Mouse (Mus musculus) intestine, embryonic 15.5 days (tissue): ENCODE measurements around the gene Rrp15. TPM values are rescaled to one million over a fixed set of nuclear protein-coding genes. Genes with fewer than 3 reads are reported as not detected.
A peak's percentile ranks its signal among the peaks of the same experiment; 100 is the strongest.
"Not testable (repeated sequence)": the region's sequence is repeated elsewhere in the genome, so short reads cannot be mapped to it uniquely, and the experiment has no call there.

Experiments
- ATAC-seq: fragments of 200-750 bp; cut with Nextera tagmentation; 2 replicates; pipeline ENCODE4 v1.8.0; 2017; ENCODE audit warnings: moderate TSS enrichment, moderate library complexity
- H3K27ac ChIP-seq: fragments of 300-500 bp; sonication (generic); 2 replicates; pipeline ENCODE4 v1.5.1; 2015; ENCODE audit warnings: mild to moderate bottlenecking, inconsistent platforms
- H3K27me3 ChIP-seq: fragments of 300-500 bp; sonication (generic); replicated peaks from 2 replicates; pipeline ENCODE4 v1.6.1; 2015; ENCODE audit warnings: inconsistent platforms
- H3K36me3 ChIP-seq: fragments of 300-500 bp; sonication (generic); 2 replicates; pipeline ENCODE4 v1.6.1; 2015; ENCODE audit warnings: inconsistent platforms
- H3K4me1 ChIP-seq: fragments of 300-500 bp; sonication (generic); replicated peaks from 2 replicates; pipeline ENCODE4 v1.6.1; 2015; ENCODE audit warnings: inconsistent platforms
- H3K4me2 ChIP-seq: fragments of 300-500 bp; sonication (generic); replicated peaks from 2 replicates; pipeline ENCODE4 v1.6.1; 2015; ENCODE audit warnings: mild to moderate bottlenecking, inconsistent platforms
- H3K4me3 ChIP-seq: fragments of 300-500 bp; sonication (generic); replicated peaks from 2 replicates; pipeline ENCODE4 v1.5.1; 2015; ENCODE audit warnings: inconsistent platforms
- H3K9ac ChIP-seq: fragments of 300-500 bp; sonication (generic); 2 replicates; pipeline ENCODE4 v1.6.1; 2015; ENCODE audit warnings: inconsistent platforms
- H3K9me3 ChIP-seq: fragments of 300-500 bp; sonication (generic); 2 replicates; pipeline ENCODE4 v1.6.1; 2016; ENCODE audit warnings: inconsistent platforms
- WGBS: fragments of 180-500 bp; shearing (Covaris S2); methylation state at CpG from one replicate; pipeline ENCODE4 v1.1.7; 2015; 5-methylcytosine and 5-hydroxymethylcytosine counted together
- polyA plus RNA-seq: library from polyadenylated mRNA; unstranded; fragments of >200 nt; fragmentation: Nextera tagmentation; extraction: Ambion mirVana; gene quantifications from 2 replicates; pipeline ENCODE4 v1.2.1, GENCODE M21; 2015

Rrp15 gene
- polyA plus RNA-seq: 66.2 and 69.9 TPM in 2 replicates

GRCm38 (mm10) chr1:186748724-186749653 lies at the start of gene Rrp15:
Gene Rrp15 (minus strand): TSS chr1:186749358.
- ATAC-seq: peak; percentile 97
- H3K36me3 ChIP-seq: no peaks in the 10 kb centered on the region
- H3K9ac ChIP-seq: peak within 1 kb of the TSS; percentile 86
- peak within 1 kb of the TSS; percentile 66 for H3K4me3 ChIP-seq
- peak within 1 kb of the TSS; percentile 79 for H3K4me2 ChIP-seq
- H3K9me3 ChIP-seq: no peaks in the 10 kb centered on the region
- WGBS: under 1% methylated on average over 46 of the region's 46 CpGs
- peak within 1 kb of the TSS; percentile 80 for H3K27ac ChIP-seq
- H3K27me3 ChIP-seq: no peaks in the 10 kb centered on the region
- H3K4me1 ChIP-seq: peaks cover 12% of the 10 kb centered on the region

GRCm38 (mm10) chr1:186797991-186798390 lies 48.8 kb upstream of the Rrp15 start:
- no peaks in the 10 kb centered on the region for H3K36me3 ChIP-seq
- 64% methylated on average over 6 of the region's 6 CpGs for WGBS
- no peak overlapping the region for H3K4me2 ChIP-seq
- H3K9me3 ChIP-seq: no peaks in the 10 kb centered on the region
- H3K4me1 ChIP-seq: no peaks in the 10 kb centered on the region
- no peak overlapping the region for H3K4me3 ChIP-seq
- H3K27ac ChIP-seq: no peak overlapping the region
- H3K27me3 ChIP-seq: no peaks in the 10 kb centered on the region
- no peak overlapping the region for H3K9ac ChIP-seq
- no peak for ATAC-seq

- Histone ChIP-seq H3K4me2 (no peak overlapping the region), H3K27ac (no peak overlapping the region), H3K4me3 (no peak overlapping the region), H3K27me3 (no peaks in the 10 kb centered on the region), H3K4me1 (no peaks in the 10 kb centered on the region), H3K36me3 (no peaks in the 10 kb centered on the region), H3K9me3 (no peaks in the 10 kb centered on the region), H3K9ac (no peak overlapping the region)
- WGBS: 86% methylated on average over 4 of the region's 4 CpGs
- ATAC-seq: no peak
Measured at GRCm38 (mm10) chr1:186785359-186785758, 36.2 kb upstream of the Rrp15 start.

GRCm38 (mm10) chr1:186780826-186781225 lies 31.7 kb upstream of the Rrp15 start:
- no peaks in the 10 kb centered on the region for H3K9me3 ChIP-seq

GRCm38 (mm10) chr1:186773124-186773523 lies 24.0 kb upstream of the Rrp15 start:
- ATAC-seq: no peak
- WGBS: 74% methylated on average over 3 of the region's 3 CpGs

More at GRCm38 (mm10) chr1:186780826-186781225, 31.7 kb upstream of the Rrp15 start:
- Histone ChIP-seq H3K4me3 (no peak overlapping the region), H3K27ac (no peak overlapping the region), H3K9ac (no peak overlapping the region), H3K4me2 (no peak overlapping the region), H3K27me3 (no peaks in the 10 kb centered on the region), H3K4me1 (no peaks in the 10 kb centered on the region), H3K36me3 (no peaks in the 10 kb centered on the region)
- 50% methylated on average over 2 of the region's 2 CpGs for WGBS
- no peak for ATAC-seq

GRCm38 (mm10) chr1:186772547-186773077 lies 23.5 kb upstream of the Rrp15 start:
- WGBS: 79% methylated on average over 8 of the region's 8 CpGs
- ATAC-seq: no peak

More at GRCm38 (mm10) chr1:186773124-186773523, 24.0 kb upstream of the Rrp15 start:
- H3K4me3 ChIP-seq: no peak overlapping the region
- no peak overlapping the region for H3K27ac ChIP-seq
- no peak overlapping the region for H3K9ac ChIP-seq
- no peaks in the 10 kb centered on the region for H3K27me3 ChIP-seq
- H3K4me1 ChIP-seq: no peaks in the 10 kb centered on the region
- no peak overlapping the region for H3K4me2 ChIP-seq
- no peaks in the 10 kb centered on the region for H3K36me3 ChIP-seq
- no peaks in the 10 kb centered on the region for H3K9me3 ChIP-seq

GRCm38 (mm10) chr1:186772005-186772404 lies 22.8 kb upstream of the Rrp15 start:
- Histone ChIP-seq H3K4me2 (no peak overlapping the region), H3K9me3 (no peaks in the 10 kb centered on the region), H3K27ac (no peak overlapping the region), H3K27me3 (no peaks in the 10 kb centered on the region), H3K36me3 (no peaks in the 10 kb centered on the region), H3K9ac (no peak overlapping the region), H3K4me3 (no peak overlapping the region), H3K4me1 (no peaks in the 10 kb centered on the region)
- no peak for ATAC-seq
- 70% methylated on average over 6 of the region's 6 CpGs for WGBS

More at GRCm38 (mm10) chr1:186772547-186773077, 23.5 kb upstream of the Rrp15 start:
- Histone ChIP-seq H3K4me1 (no peaks in the 10 kb centered on the region), H3K27me3 (no peaks in the 10 kb centered on the region), H3K4me2 (no peak overlapping the region), H3K9me3 (no peaks in the 10 kb centered on the region), H3K36me3 (no peaks in the 10 kb centered on the region), H3K4me3 (no peak overlapping the region), H3K9ac (no peak overlapping the region), H3K27ac (no peak overlapping the region)

GRCm38 (mm10) chr1:186770659-186771058 lies 21.5 kb upstream of the Rrp15 start:
- Histone ChIP-seq H3K27me3 (no peaks in the 10 kb centered on the region), H3K9ac (no peak overlapping the region), H3K4me2 (no peak overlapping the region), H3K4me1 (no peaks in the 10 kb centered on the region), H3K36me3 (no peaks in the 10 kb centered on the region), H3K4me3 (no peak overlapping the region), H3K9me3 (no peaks in the 10 kb centered on the region), H3K27ac (no peak overlapping the region)
- ATAC-seq: no peak
- 73% methylated on average over 5 of the region's 5 CpGs for WGBS

GRCm38 (mm10) chr1:186768392-186768791 lies 19.2 kb upstream of the Rrp15 start:
- Histone ChIP-seq H3K9me3 (no peaks in the 10 kb centered on the region), H3K36me3 (no peaks in the 10 kb centered on the region), H3K27me3 (no peaks in the 10 kb centered on the region), H3K4me1 (no peaks in the 10 kb centered on the region), H3K4me3 (no peak overlapping the region), H3K4me2 (no peak overlapping the region), H3K9ac (no peak overlapping the region), H3K27ac (no peak overlapping the region)
- no peak for ATAC-seq
- WGBS: 83% methylated on average over 1 of the region's 1 CpGs

- H3K9ac ChIP-seq, H3K36me3 ChIP-seq, H3K27ac ChIP-seq, H3K4me3 ChIP-seq, ATAC-seq, H3K4me2 ChIP-seq, H3K9me3 ChIP-seq, H3K27me3 ChIP-seq, H3K4me1 ChIP-seq: not testable (repeated sequence)
- WGBS: 67% methylated on average over 6 of the region's 6 CpGs
Measured at GRCm38 (mm10) chr1:186763451-186763850, 14.3 kb upstream of the Rrp15 start.

- 39% methylated on average over 10 of the region's 10 CpGs for WGBS
- H3K4me2 ChIP-seq: peak overlapping the region; percentile 79
- peak; percentile 69 for ATAC-seq
Measured at GRCm38 (mm10) chr1:186749675-186750283, 621 bp upstream of the Rrp15 start.

GRCm38 (mm10) chr1:186739828-186740227 lies 9.3 kb downstream of the Rrp15 start:
- Histone ChIP-seq H3K9me3 (no peaks in the 10 kb centered on the region), H3K36me3 (peaks cover 18% of the 10 kb centered on the region; the same call in 1 of the 2 replicates), H3K27me3 (no peaks in the 10 kb centered on the region), H3K4me3 (no peak overlapping the region), H3K4me2 (no peak overlapping the region), H3K27ac (no peak overlapping the region), H3K4me1 (0 out of 2 replicates have a peak, but pooled peaks cover 4% of the 10 kb centered on the region), H3K9ac (no peak overlapping the region)
- 53% methylated on average over 7 of the region's 7 CpGs for WGBS
- ATAC-seq: no peak

More at GRCm38 (mm10) chr1:186749675-186750283, 621 bp upstream of the Rrp15 start:
- no peaks in the 10 kb centered on the region for H3K9me3 ChIP-seq
- H3K9ac ChIP-seq: peak overlapping the region; percentile 86
- peak overlapping the region; percentile 80 for H3K27ac ChIP-seq
- H3K27me3 ChIP-seq: no peaks in the 10 kb centered on the region
- peaks cover 12% of the 10 kb centered on the region for H3K4me1 ChIP-seq
- H3K4me3 ChIP-seq: peak overlapping the region; percentile 66
- H3K36me3 ChIP-seq: no peaks in the 10 kb centered on the region
